Comparison of ENCODE assay signal across 21 mouse cellular contexts in the genomic region with DNA sequence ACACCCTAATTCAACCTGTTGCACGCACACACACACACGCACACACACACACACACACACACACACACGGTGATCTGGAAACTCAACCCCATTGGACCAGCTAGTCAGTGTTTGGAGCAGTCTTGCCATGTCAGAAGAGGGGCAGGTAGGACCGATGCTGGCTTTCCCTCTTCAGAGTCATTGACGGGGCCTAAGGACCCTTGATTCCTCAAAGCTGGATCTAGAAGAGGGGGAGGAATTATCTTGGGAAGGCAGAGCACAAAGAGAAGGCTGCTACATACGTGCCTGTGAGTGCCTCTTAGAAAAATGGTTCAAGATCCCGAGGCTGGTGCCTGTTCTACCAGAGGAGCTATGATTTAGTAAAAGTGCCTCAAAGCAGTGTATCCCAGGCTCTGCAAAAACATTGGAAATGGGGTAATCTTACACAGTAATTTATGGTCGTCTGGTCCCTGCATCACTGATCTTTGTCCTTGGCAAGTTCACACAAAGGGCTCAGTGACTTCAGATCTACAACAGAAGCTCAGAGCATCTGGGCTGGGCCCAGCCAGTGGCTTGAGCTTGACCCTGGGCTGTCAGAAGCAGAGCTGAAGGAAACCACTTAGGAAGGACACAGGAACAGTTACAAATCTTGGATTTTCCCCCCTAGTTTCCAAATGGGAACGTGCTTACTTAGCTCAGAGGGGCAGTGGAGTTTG.
DNase-seq lines count a peak whose midpoint lies in the region; ATAC-seq and TF ChIP-seq lines count a peak whose summit lies in the region.
"Had no signal": no experiment of that assay in that cellular context is flagged by ENCODE, and none has a peak within 500 bp of the region (broad histone marks: within the 10 kb centered on the region; RNA-seq: fewer than 3 reads in every experiment).

No protein-coding gene starts in this region.

- H3K4me2 ChIP-seq in neural tube, embryonic 11.5 days (ENCODE audit: low read depth): no peak overlapping the region
- H3K4me2 ChIP-seq in neural tube, embryonic 15.5 days: no peak overlapping the region
- H3K4me2 ChIP-seq: hindbrain, embryonic 13.5 days; intestine, embryonic 15.5 days; liver, embryonic 15.5 days had no signal

- H3K36me3 ChIP-seq in kidney, adult 2 months (ENCODE audit: control insufficient read depth, insufficient read depth, low read length): no peaks in the 10 kb centered on the region
- H3K36me3 ChIP-seq in neural tube, embryonic 11.5 days (ENCODE audit: control insufficient read depth, insufficient read depth, low read length): no peaks in the 10 kb centered on the region
- no peaks in the 10 kb centered on the region for H3K36me3 ChIP-seq in neural tube, embryonic 15.5 days
- H3K36me3 ChIP-seq: G1E; heart, embryonic 10.5 days; hindbrain, embryonic 13.5 days; intestine, embryonic 15.5 days; liver, embryonic 15.5 days had no signal

- no peak for ATAC-seq in neural tube, embryonic 11.5 days (ENCODE audit: insufficient read depth, low FRiP score, low TSS enrichment)
- no peak for ATAC-seq in neural tube, embryonic 15.5 days (ENCODE audit: low FRiP score)
- ATAC-seq: CD4-positive, CD25-positive, alpha-beta regulatory T cell, adult 4 months; forebrain, embryonic 14.5 days; intestine, embryonic 15.5 days had no signal

- H3K9ac ChIP-seq in neural tube, embryonic 11.5 days (ENCODE audit: low read length): no peak overlapping the region
- H3K9ac ChIP-seq in neural tube, embryonic 15.5 days (replicated peaks): no peak overlapping the region
- H3K9ac ChIP-seq: hindbrain, embryonic 13.5 days; intestine, embryonic 15.5 days; liver, embryonic 15.5 days had no signal

- no peak overlapping the region for H3K4me3 ChIP-seq in kidney, adult 2 months (ENCODE audit: insufficient read depth, low read depth, low read length)
- H3K4me3 ChIP-seq in neural tube, embryonic 11.5 days (ENCODE audit: low read depth, low read length): no peak overlapping the region
- H3K4me3 ChIP-seq in neural tube, embryonic 15.5 days (replicated peaks): no peak overlapping the region
- H3K4me3 ChIP-seq: heart, embryonic 10.5 days; hindbrain, embryonic 13.5 days; intestine, embryonic 15.5 days; liver, embryonic 15.5 days; megakaryocyte, embryonic 14.5 days had no signal

- peak; percentile 85 to 88 for DNase-seq in adrenal gland, adult (ENCODE audit: inconsistent age in 2 of 2, low spot score in 1 of 2)
- no peak for DNase-seq in adrenal gland, postnatal 4 days (ENCODE audit: low spot score in 2 of 2)
- peak; percentile 27 for DNase-seq in kidney, postnatal 14 days
- no peak for DNase-seq in kidney, adult 2 months
- DNase-seq in neural tube, embryonic 11.5 days (ENCODE audit: low spot score): no peak
- DNase-seq in spleen, postnatal 4 days (ENCODE audit: low spot score in 2 of 2): no peak
- DNase-seq in cerebellum, postnatal 25 days: no peak
- DNase-seq: cerebellum, adult 2 months; heart, postnatal 10 days; retina, postnatal 1 day; right cerebral cortex, postnatal 4 days; thymus, postnatal 36 days had no signal

- no peaks in the 10 kb centered on the region for H3K9me3 ChIP-seq in neural tube, embryonic 11.5 days (ENCODE audit: control insufficient read depth, low read length)
- no peaks in the 10 kb centered on the region for H3K9me3 ChIP-seq in neural tube, embryonic 15.5 days (replicated peaks)
- H3K9me3 ChIP-seq: G1E; heart, embryonic 10.5 days; hindbrain, embryonic 13.5 days; intestine, embryonic 15.5 days; liver, embryonic 15.5 days had no signal

- no peak for TF ChIP-seq POLR2A in kidney, adult 2 months (IDR thresholded peaks at IDR 0.05; ENCODE audit: low read depth, low read length)

- WGBS in kidney, adult 2 months: 75% methylated on average over 9 of the region's 9 CpGs
- 71% methylated on average over 9 of the region's 9 CpGs for WGBS in neural tube, embryonic 11.5 days
- 71% methylated on average over 9 of the region's 9 CpGs for WGBS in neural tube, embryonic 15.5 days

- no peaks in the 10 kb centered on the region for H3K4me1 ChIP-seq in kidney, adult 2 months (ENCODE audit: control insufficient read depth, insufficient read depth, low read length)
- 0 out of 2 replicates have a peak, but pooled peaks cover 2% of the 10 kb centered on the region for H3K4me1 ChIP-seq in neural tube, embryonic 11.5 days (ENCODE audit: control insufficient read depth, insufficient read depth, low read length)
- no peaks in the 10 kb centered on the region for H3K4me1 ChIP-seq in neural tube, embryonic 15.5 days
- H3K4me1 ChIP-seq: heart, embryonic 10.5 days; intestine, embryonic 15.5 days; liver, embryonic 15.5 days; megakaryocyte, embryonic 14.5 days had no signal

- no peak for TF ChIP-seq CTCF in kidney, adult 2 months (conservative IDR thresholded peaks at IDR 0.05; ENCODE audit: insufficient read depth, insufficient read length, low read depth, low read length)

- no peak overlapping the region for H3K27ac ChIP-seq in kidney, adult 2 months (ENCODE audit: insufficient read depth, low read depth, low read length)
- H3K27ac ChIP-seq in neural tube, embryonic 11.5 days (ENCODE audit: low read depth, low read length): peak overlapping the region; percentile 10; the same call in 1 of the 2 replicates
- H3K27ac ChIP-seq in neural tube, embryonic 15.5 days (replicated peaks): no peak overlapping the region
- H3K27ac ChIP-seq: heart, embryonic 10.5 days; hindbrain, embryonic 13.5 days; intestine, embryonic 15.5 days; liver, embryonic 15.5 days had no signal

- no peaks in the 10 kb centered on the region for H3K27me3 ChIP-seq in kidney, adult 2 months (replicated peaks; ENCODE audit: control insufficient read depth, insufficient read depth, low read length)
- H3K27me3 ChIP-seq in neural tube, embryonic 11.5 days (ENCODE audit: control insufficient read depth, insufficient read depth, low read length): no peaks in the 10 kb centered on the region
- H3K27me3 ChIP-seq in neural tube, embryonic 15.5 days (replicated peaks): peaks cover 4% of the 10 kb centered on the region; the same call in 1 of the 2 replicates
- H3K27me3 ChIP-seq: intestine, embryonic 15.5 days; liver, embryonic 15.5 days had no signal

Comparison
In these comparisons a context has a peak if more than half of its experiments do, and no peak if none do; other contexts are left out.
1. DNase-seq: peak in adrenal gland, adult (2 of 2) and kidney, postnatal 14 days (single experiment); none in adrenal gland, postnatal 4 days (0 of 2), kidney, adult 2 months (single experiment), neural tube, embryonic 11.5 days (single experiment), spleen, postnatal 4 days (0 of 2) and cerebellum, postnatal 25 days (0 of 2).